9 mouse cellular contexts compared by ENCODE assay signal in genomic region chr15:80053381-80054033, GRCm38 (mm10). TPM values are rescaled to one million over a fixed set of nuclear protein-coding genes. Genes with fewer than 3 reads are reported as not detected.
DNase-seq lines count a peak whose midpoint lies in the region; ATAC-seq and TF ChIP-seq lines count a peak whose summit lies in the region.
"Had no signal": no experiment of that assay in that cellular context is flagged by ENCODE, and none has a peak within 500 bp of the region (broad histone marks: within the 10 kb centered on the region; RNA-seq: fewer than 3 reads in every experiment).

No protein-coding gene starts in this region.

- no peaks in the 10 kb centered on the region for H3K9me3 ChIP-seq in heart, embryonic 13.5 days
- H3K9me3 ChIP-seq: forebrain, embryonic 12.5 days had no signal

- peak; percentile 50 for DNase-seq in gastrocnemius, adult 2 months
- no peak for DNase-seq in gastrocnemius, adult 18-20 months (ENCODE audit: low spot score)
- peak; percentile 46 to 63 for DNase-seq in kidney, postnatal 4 days
- DNase-seq in kidney, adult 8-10 months: no peak
- peak; percentile 68 for DNase-seq in lung, postnatal 36 days
- DNase-seq in cerebellum, adult 9-11 months: no peak

- no peaks in the 10 kb centered on the region for H3K27me3 ChIP-seq in heart, embryonic 13.5 days (replicated peaks)
- H3K27me3 ChIP-seq: forebrain, embryonic 12.5 days had no signal

- H3K4me3 ChIP-seq in gastrocnemius, adult 2 months: no peak overlapping the region
- H3K4me3 ChIP-seq in heart, embryonic 13.5 days: no peak overlapping the region
- H3K4me3 ChIP-seq: forebrain, embryonic 12.5 days had no signal

- no peaks in the 10 kb centered on the region for H3K36me3 ChIP-seq in heart, embryonic 13.5 days
- H3K36me3 ChIP-seq: forebrain, embryonic 12.5 days had no signal

- H3K27ac ChIP-seq in gastrocnemius, adult 2 months: peak overlapping the region; percentile 88
- H3K27ac ChIP-seq in heart, embryonic 13.5 days (replicated peaks): peak overlapping the region; percentile 43; the same call in 1 of the 2 replicates
- H3K27ac ChIP-seq: forebrain, embryonic 12.5 days had no signal

- H3K9ac ChIP-seq in heart, embryonic 13.5 days: peak overlapping the region; percentile 4; the same call in 1 of the 2 replicates
- H3K9ac ChIP-seq: forebrain, embryonic 12.5 days had no signal

- no peak overlapping the region for H3K4me2 ChIP-seq in heart, embryonic 13.5 days
- H3K4me2 ChIP-seq: forebrain, embryonic 12.5 days had no signal

- peaks cover 26% of the 10 kb centered on the region for H3K4me1 ChIP-seq in heart, embryonic 13.5 days

- intact Hi-C loops in gastrocnemius, adult 2 months (cut with DNase I): loop anchor here (5.0 kb wide), 1 partner anchor 41 kb away; the partner anchor contains the start of gene Pdgfb

- ATAC-seq in heart, embryonic 13.5 days (ENCODE audit: extremely low read depth, insufficient number of reproducible peaks, low FRiP score, low TSS enrichment): no peak
- ATAC-seq in CD4-positive, CD25-positive, alpha-beta regulatory T cell, adult 4 months: no peak

- 70% methylated on average over 8 of the region's 8 CpGs for WGBS in heart, embryonic 13.5 days

- TF ChIP-seq CTCF in gastrocnemius, adult 2 months (IDR thresholded peaks at IDR 0.05): peak; percentile 17

RNA-seq across cellular contexts. Expression of gene Syngr1, which starts 37.6 kb away (rescaled TPM):
- 10 to 100 TPM; 46.1 to 46.4 TPM for total RNA-seq in gastrocnemius, adult 2 months (2021)
- total RNA-seq in gastrocnemius, adult 18-20 months (2021): 10 to 100 TPM; 54.8 to 60.6 TPM
- polyA plus RNA-seq in heart, embryonic 13.5 days (2015; fragmentation: Nextera tagmentation; extraction: Ambion mirVana): 27.3 and 30.7 TPM in 2 replicates
- under 1 TPM; 0.86 to 0.94 TPM for polyA plus RNA-seq in CD4-positive, CD25-positive, alpha-beta regulatory T cell, adult 4 months (2017; shearing (Covaris generic))

RNA-seq across cellular contexts. Expression of gene Rpl3, which starts 38.2 kb away (rescaled TPM):
- 10 to 100 TPM; 38.6 to 51.4 TPM for total RNA-seq in gastrocnemius, adult 2 months (2021)
- total RNA-seq in gastrocnemius, adult 18-20 months (2021): 10 to 100 TPM; 37.2 to 48.3 TPM
- polyA plus RNA-seq in heart, embryonic 13.5 days (2015; fragmentation: Nextera tagmentation; extraction: Ambion mirVana): 603 and 677 TPM in 2 replicates
- 1,000 to 10,000 TPM; 3,782 to 4,433 TPM for polyA plus RNA-seq in CD4-positive, CD25-positive, alpha-beta regulatory T cell, adult 4 months (2017; shearing (Covaris generic))

RNA-seq across cellular contexts. Expression of gene Pdgfb, which starts 38.7 kb away (rescaled TPM):
- total RNA-seq in gastrocnemius, adult 2 months (2021): 10 to 100 TPM; 14.3 to 17.3 TPM
- 10 to 100 TPM; 12.9 to 22.1 TPM for total RNA-seq in gastrocnemius, adult 18-20 months (2021)
- polyA plus RNA-seq in heart, embryonic 13.5 days (2015; fragmentation: Nextera tagmentation; extraction: Ambion mirVana): 2.2 and 2.6 TPM in 2 replicates
- 1 to 10 TPM; 1.4 to 2.8 TPM for polyA plus RNA-seq in CD4-positive, CD25-positive, alpha-beta regulatory T cell, adult 4 months (2017; shearing (Covaris generic))

Comparison
In these comparisons a context has a peak if more than half of its experiments do, and no peak if none do; other contexts are left out.
1. DNase-seq: peak in gastrocnemius, adult 2 months (single experiment), kidney, postnatal 4 days (2 of 2) and lung, postnatal 36 days (single experiment); none in gastrocnemius, adult 18-20 months (single experiment), kidney, adult 8-10 months (0 of 2) and cerebellum, adult 9-11 months (single experiment).